Mouse (Mus musculus): ENCODE data around the gene 4930544D05Rik.

GRCm38 (mm10) chr11:70566586-70566985 lies 49.1 kb upstream of the 4930544D05Rik start:
- no peak for TF ChIP-seq GATA1 (IDR thresholded peaks at IDR 0.05; ENCODE audit: low read length)
- TF ChIP-seq TAL1 (IDR thresholded peaks at IDR 0.05; ENCODE audit: low read length) = no peak
